Mouse (Mus musculus): ENCODE results near the gene Atxn7l1.

The Atxn7l1 gene

DNA sequence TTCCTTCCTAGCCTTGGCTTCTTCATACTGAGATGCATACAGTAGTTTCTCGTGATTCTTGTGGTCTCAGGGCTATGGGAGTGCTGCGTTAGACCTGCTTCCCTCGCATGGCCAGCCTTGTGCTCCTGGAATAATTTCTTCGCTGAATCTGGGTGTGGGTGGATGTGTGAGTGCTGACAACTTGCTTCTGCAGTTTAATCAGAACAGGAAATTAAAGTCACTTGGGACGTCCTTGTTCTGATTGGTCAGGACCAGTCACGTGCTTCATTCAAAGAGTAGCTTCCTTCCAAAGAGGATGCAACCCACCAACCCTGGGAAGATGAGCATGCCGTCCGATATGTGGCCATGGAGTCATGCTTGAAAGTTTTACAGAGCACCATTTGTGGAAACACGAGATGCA, 126.2 kb downstream of the Atxn7l1 start:
- DNase-seq (ENCODE audit: low read depth) = no peak

DNA sequence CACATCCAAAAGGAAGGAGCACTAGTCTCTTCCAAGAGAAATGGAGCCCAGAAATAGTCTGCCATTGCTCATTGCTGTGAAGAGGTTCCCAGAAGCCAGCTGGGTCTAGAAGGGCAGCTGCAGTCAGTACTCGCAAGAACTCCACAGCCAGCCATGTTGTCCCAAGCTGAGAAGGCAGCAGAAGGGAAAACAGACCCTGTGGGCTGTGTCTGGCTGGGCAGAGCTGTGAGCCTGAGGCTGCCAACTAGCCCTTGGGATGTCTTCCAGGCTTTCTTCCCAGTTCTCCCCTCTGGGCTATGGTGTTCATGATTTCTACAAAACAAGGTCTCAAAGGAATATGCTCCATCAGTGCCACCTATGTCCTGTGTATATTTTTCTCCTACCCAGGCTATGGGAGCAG, 128.5 kb downstream of the Atxn7l1 start:
- DNase-seq (ENCODE audit: low read depth) = no peak

DNA sequence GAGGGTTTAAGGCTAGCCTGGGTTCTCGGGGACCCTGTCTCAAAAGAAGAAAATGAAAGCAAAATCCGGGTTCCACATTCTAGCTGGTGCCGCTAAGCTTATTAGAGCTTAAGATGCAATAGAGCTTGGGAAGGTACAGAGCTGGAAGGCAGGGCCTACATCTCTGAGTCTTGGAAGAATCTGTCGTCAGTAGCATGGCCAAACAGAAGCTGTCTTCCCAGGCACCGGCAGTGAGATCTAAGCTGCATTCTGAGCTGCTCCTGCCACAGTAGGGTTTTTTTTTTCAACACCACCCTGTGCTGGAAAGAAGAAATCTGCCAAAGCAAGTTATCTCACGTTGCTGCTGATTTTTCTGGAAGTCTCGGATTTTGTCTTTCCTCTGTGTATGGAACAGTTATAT, 129.9 kb downstream of the Atxn7l1 start:
- DNase-seq (ENCODE audit: low read depth) = no peak

DNA sequence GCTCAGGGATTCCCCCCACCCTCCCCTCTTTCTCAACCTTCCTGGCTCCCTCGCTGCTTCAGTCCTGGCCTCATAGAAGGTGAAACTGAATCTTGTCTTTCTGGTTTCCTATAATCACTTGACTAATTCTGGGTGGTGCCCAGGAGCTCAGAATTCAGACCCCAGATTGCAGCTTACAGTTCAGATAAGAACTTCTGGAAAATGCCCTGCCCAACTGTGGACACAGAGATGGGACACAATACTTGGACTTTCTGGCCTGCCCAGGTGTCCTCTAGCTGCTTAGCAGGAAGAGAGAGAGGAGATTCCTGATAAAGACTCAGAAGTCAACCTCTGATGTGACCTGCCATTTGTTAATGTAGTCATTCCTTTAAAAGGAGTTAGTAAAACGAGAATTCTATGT, 131.7 kb downstream of the Atxn7l1 start:
- DNase-seq (ENCODE audit: low read depth) = no peak

DNA sequence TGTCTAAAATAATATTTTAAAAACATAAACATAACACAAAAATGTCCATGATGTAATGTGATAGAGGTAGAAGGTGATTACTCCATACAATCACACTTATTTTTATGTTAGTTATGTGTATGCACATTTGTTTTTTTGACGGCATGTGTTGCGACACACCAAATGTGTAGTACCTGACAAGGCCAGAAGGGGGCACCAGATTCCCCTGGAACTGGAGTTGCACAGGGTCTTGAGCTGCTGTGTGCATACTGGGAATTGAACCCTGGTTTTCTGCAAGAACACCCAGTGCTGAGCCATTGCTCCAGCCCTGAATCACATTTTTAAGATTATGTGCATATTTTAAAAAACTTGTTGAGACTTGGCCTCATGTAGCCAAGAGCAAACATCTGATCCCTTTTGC, 133.3 kb downstream of the Atxn7l1 start:
- peak; percentile 84 for DNase-seq (ENCODE audit: low read depth)

DNA sequence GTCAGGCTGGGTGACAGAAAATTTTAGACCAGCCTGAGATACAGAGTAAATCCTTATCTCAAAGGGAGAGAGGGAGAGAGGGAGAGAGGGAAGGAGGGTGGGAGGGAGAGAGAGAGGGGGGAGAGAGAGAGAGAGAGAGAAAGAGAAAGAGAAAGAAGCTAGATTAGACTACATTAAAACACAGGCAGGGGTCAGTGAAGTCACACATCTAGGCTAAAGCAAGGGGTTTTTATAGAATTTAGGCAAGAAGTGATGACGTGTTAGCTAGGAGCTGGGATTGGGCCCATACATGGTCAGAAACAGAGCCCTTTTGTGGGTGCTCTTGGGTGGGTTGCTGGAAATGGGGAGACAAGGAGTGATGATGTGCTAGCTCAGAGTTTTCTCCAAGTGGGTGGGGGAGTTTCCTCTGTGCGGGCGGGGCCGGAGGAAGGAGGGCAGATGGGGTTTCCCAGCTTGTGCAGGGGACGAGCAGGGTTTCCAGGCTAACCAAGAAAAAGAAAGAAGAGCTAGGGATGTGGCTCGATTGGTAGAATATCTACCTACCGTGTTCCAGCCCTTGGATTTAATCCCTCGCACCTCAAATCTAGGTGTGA, 136.9 kb downstream of the Atxn7l1 start:
- no peak for DNase-seq (ENCODE audit: low read depth)

DNA sequence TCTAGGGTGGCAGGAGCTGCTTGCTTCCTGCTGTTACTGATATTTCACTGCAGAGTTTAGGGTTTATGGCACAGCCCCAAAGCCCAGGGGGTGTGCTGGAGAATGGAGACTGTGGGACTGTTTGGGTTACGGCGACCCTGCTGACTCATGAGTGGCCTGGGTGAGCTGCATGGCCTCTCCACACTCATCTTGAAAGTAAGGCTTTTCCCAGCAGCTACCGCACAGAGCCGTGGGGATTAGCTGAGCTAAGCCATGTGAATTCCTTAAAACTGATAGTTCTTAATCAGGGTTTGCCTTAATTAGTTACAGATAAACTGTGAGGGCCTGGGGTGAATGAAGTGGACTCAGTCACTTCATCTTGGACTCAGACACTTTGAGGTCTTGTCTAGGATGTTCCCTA, 137.9 kb downstream of the Atxn7l1 start:
- no peak for DNase-seq (ENCODE audit: low read depth)

DNA sequence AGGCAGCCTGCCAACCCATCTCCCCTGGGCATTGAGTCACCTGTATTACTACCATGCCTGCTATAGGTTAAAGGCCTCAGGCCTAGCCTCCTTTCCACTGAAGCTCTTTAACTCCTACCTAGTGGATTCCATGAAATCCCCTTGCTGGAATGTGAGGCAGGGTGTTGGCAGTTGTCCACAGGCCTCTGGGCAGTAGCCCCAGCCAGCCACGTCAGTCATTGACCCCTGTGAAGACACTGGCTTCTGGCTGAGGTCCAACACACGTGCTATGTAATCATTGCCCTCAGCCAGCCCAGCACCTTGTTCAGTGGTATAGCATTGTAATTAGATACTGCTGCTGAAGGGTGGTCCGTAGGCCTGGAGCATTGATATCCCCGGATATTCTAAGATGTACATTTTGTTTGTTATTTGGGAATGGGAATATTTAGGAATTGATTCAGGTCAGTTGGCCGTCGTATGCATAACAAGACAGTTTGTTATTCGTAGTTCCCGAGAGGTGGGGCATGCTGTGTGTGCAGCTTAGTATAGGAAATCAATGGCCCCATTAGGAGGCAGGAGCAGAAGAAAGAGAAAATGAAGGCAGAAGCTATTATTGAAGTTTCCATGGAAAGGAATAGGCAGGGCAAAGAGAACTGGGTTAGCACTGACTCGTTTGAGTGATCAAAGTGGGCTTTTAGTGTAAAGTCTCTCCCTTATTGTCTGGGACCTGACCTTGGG, 138.6 kb downstream of the Atxn7l1 start:
- DNase-seq (ENCODE audit: low read depth) = no peak

DNA sequence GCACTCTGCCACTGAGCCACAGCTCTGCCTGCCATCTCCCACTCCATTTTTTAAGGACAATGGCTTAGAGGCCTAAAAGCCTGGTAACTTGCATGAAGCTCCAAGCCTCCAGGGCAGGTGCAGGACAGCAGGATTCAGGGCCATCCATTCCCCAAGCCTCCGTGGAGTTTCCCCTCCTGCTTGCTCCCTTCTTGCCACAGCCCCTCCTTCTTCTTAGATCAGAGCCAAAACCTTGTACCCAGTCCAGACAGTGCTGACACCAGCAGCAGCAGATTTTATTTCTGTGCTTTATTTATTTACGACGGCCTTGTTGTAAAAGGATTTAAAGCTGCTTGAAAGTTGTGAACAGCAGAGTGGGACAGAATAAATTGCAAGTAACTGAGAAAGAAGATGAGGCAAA, 140.2 kb downstream of the Atxn7l1 start:
- DNase-seq (ENCODE audit: low read depth) = no peak

DNA sequence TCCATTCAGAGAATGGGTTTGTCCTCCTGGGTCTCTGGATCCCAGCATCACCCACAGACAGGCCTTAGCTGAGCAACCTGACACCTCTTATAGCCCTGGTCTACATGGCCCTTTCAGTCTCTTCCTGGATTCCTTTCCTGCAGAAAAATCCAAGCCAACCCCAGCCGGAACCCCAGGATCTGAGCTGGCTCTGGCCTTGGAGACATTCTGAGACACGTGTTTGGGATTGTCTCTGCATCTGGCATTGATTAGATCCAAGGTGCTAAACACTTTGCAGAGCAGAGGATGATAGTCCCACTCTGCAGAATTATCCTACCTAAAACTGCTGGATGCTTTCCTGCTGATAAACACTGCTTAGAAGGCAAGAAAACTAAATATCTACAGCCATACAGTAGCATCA, 141.3 kb downstream of the Atxn7l1 start:
- DNase-seq (ENCODE audit: low read depth) = no peak

DNA sequence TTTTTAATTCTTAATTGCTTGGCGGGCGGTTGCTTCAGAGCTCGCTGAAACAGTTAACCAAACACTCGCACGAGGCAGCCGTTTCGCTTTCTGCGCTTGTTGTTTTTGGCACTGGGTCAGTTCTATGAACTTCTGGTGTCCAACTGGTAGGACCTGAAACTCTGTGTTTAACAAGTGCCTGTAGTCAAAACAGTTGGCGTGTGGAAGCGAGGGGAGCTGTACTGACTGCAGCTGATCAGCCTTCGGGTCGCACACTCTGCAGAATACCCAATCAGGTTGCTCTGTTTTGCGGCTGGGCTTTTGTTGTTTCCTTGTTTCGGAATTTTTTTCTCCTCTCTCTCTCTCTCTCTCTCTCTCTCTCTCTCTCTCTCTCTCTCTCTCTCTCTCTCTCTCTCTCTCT, 154.6 kb downstream of the Atxn7l1 start:
- peak; percentile 86 for DNase-seq (ENCODE audit: low read depth)

DNA sequence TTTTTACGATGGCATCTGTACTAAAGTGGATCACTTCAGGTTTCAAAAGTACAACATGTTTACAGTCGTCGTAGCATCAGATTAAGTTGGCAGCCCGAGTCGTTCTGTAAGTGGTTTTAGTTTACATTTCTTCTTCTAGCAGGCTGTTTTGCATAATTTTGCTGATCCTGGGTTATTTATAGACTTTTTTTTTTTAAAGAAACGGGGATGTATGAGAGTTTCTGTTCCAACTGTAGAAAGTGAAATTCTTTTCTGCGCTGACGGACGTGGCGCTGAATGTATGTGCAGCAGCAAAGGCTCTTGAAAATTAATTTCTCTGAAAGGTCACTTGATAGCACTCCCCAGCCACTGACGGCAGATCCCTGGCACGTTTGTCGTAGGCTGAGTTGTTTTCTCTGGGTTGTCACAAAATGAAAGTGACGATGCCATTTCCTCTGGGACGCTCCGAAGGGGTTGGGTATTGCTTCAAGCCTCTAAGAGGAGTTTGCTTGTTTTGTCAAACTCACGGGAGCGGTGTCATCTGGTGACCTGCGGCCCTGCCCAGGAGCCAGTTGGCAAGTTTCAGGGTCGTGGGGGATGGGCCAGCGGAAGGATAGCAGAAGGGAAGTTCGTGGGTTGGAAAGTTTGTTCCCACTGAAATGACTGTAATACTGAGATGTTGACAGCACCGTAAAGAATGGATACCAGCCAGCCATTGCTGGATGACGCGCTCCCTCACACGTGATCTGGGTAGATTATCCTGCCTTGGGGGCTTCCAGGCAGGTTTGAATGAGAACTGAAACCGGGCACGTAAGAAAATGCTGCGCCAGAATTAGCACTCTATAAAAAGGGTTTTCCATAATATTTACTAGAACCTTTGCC, 155.3 kb downstream of the Atxn7l1 start:
- DNase-seq (ENCODE audit: low read depth) = peak; percentile 86

DNA sequence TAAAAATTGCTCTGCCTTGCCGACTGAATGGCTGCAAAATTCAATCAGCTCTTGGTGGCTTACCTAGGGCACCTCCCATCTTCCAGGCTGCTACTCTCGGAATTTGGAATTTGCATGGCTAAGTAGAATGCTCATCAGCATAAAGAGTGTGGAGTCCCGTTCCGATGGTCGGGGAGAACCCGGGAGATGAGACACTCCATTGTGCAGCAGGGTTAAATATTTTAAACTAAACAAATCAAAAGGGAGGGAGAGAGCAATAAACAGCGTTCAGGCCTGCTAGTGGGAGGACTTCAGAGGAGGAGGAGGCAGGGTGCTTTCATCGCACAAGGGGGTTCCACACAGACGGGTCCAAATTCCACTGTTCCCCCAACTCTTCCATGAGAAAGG, 155.9 kb downstream of the Atxn7l1 start:
- no peak for DNase-seq (ENCODE audit: low read depth)

DNA sequence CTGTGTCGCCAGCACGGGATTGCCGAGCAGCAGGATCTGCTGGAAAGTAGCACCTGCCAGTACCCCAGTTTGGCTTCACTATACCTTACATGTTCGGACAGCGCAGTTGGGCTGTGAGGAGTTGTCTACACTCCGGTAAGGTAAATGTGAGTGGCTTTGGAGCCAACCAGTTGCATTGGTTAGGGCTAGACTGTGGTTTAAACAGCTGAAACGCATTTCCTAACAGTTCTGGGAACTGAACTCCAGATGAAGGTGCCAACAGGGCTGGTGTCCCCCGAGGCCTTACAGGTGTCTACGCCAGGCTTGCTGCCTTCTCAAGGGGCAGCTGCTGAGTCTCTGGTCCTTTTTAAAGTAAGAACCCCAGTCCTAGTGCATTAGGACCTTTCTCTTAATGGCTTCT, 157.6 kb downstream of the Atxn7l1 start:
- no peak for DNase-seq (ENCODE audit: low read depth)

DNA sequence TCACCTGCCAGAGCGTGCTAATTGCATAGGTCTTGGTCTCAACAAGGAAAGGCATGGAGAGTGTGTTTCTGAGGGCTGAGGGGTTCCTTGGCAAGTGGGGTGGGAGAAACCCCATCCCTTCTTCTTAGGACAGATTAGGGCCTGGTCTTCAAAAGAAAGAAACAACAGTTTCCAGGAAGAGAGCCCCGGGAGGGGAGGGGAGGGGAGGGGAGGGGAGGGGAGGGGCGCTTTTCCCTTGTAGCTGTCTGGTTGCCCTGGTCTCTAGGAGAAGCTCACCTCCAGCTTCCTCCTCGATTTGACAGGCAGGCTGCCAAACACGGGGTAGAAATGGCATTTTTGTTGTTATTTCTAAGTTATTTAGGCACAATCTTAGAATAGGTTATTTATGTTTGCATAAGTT, 159.0 kb downstream of the Atxn7l1 start:
- DNase-seq (ENCODE audit: low read depth) = peak; percentile 47

DNA sequence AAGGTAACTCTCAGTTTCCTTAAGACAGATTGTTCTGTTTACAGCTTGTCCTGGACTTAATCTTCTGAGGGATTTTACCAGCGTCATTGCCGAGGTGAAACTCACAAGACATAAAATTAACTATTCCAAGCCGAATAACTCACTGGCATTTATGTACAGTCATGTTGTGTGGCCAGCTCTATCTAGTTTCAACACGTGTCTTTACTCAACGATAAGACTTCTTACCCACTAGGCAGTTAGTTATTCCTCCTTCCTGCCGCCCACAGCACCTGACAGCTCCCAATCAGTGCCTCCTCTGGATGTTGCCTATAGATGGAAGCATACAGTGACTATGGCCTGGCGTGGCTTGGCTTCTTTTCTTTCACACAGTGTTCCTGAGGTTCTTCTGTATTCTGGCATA, 161.2 kb downstream of the Atxn7l1 start:
- DNase-seq (ENCODE audit: low read depth) = no peak

DNA sequence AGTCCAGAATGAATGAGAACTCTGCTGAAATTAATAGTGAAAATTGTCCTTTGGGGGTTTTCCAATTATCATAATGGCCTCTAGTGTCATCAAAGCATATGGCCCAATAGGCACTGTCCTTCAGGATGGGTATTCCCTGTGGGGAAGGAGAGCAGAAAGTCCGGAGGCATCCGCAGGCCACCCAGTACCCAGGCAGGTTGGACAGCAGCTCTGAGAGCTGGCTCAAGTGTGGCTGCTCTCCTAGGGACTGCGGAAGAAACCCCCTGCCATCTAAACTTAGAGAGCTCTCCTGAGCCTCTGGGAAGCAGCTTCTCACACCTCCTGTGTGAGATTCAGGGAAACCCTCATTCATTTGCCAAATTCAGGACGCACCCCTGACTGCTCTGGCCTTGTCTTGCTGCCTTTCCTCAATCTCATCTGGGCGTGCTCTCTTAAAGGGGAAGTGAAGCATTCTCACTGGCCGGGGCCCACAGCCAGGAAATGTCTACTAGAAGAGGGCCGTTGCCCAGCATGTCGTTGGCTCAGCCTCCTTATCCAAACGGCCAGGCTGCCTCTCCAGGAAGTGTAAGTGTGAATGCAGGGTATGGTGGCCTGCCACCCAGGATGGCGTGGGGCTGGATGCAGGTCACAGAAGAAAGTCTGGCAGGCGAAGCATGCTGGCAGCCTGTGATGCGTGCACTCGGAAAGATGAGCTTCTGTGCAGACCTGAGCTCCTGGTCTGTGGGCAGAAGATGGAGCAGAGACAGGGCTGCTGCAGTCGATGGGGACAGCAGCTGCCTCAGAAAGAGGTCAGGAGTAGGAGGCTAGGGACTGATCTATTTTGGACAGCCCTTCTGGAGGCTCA, 166.6 kb downstream of the Atxn7l1 start:
- peak; percentile 74 for DNase-seq (ENCODE audit: low read depth)

DNA sequence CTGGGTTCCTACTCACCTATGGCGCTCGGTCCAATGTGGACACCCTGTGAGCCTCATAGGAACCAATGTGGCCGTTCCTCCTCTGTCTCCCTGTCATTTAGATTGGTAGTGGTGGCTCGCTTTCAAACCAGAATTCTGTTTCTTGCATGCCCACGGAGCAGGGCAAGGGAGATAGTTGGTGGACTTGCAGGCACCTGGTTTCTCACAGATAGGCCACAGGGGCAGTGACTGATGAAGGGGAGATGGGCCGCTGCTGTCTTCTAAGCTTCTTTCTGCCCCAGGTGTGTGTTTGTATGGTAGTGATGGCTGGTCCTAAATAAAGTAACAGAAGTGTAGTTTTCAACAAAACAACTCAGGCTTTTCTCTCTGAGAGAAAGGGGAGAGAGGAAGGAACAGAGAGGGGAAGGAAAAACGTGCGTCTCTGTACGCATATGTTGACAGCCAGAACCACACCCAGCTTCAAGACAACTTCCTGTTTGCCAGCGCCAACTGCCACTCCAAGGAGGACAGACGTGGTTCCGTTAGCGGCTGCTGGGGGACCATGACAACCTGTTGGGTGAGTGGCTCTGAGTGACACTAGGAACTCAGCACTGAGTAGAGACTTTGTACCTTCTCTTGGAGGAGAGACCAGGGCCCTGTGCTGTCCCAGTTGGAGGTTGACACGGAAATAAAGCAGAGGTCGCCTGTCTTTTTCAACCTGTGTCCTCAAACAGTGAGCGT, 167.6 kb downstream of the Atxn7l1 start:
- DNase-seq (ENCODE audit: low read depth) = peak; percentile 90

DNA sequence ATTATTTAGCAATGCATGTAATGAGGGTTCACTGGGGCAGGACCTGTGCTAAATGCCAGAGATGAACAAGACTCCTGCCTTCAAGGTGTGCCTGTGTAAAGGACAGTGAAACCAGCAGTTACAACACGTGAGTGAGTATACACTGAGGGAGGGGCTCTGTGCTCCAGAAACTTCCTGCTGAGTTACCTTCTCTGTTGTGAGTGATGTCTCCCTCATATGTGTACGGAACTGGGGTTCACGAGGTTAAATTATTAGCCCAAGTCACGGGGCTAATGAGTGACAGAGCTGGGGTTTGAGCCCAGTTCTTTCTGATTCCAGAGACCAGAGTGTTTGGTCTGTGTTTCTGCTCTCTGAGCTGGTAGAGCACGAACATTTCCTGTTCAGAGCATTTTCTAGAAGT, 168.3 kb downstream of the Atxn7l1 start:
- DNase-seq (ENCODE audit: low read depth) = peak; percentile 70

DNA sequence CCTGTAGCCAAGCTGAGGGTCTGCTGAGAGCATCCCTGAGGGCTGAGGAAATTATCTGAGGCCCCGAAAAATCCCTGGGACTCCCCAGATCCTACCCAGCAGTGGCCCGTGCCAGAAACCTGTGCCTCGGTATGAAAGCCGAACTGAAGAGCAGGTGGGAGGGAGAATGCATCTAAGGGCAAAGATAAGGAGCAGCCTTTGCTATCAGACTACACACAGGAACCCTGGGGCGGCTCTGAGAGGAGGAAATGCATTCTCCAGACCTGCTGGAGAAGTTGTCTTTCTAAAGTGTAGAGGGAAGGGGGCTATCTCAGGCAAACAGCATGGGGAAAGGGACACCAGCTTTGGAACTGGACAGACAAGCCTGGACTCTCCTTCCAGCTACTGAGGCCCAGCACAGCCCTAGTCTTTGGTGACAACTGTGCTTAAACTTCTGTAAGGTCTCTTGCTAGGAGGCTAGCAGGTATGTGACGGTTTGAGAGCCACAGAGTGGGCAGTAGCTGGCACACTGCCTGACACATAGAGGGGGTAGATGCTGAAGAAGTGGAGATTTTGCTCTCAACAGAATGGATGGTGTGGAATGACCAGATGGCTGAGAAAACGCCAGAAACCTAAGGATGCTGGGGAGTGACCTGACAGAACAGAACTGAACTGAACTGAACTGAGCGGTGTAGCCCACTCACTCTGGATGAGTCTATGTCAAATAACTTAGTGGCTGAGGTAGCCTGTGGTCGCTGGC, 170.5 kb downstream of the Atxn7l1 start:
- DNase-seq (ENCODE audit: low read depth) = no peak

DNA sequence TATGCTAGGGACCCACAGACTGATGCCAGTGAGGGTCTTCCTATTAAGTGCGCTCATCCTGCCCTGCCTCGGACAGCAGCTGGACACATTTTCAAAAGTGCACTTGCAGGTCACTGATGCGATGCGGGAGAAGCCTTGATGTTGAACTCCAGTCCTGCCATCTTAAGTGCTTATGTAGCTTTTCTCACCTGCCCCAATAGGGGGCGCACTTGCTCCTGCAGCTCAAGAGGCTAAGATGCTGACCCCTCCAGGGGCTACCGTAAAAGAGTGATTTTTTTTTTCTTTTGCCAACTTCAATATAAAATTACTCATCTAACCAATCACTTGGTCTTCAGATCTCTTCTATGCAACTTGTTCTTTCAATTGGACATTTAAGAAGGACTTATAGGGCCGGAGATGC, 175.1 kb downstream of the Atxn7l1 start:
- peak; percentile 56 for DNase-seq (ENCODE audit: low read depth)

Measured in naive thymus-derived CD4-positive, alpha-beta T cell, adult 2 months (primary cell).